Mouse (Mus musculus) liver, postnatal 0 days (tissue): ENCODE data around the gene C1qtnf3. TPM values are rescaled to one million over a fixed set of nuclear protein-coding genes. Genes with fewer than 3 reads are reported as not detected.
A peak's percentile ranks its signal among the peaks of the same experiment; 100 is the strongest.

ENCODE experiments used
- ATAC-seq: fragments of 200-750 bp; cut with Nextera tagmentation; 2 replicates; pipeline ENCODE4 v1.8.0; 2017; ENCODE audit warnings: mild to moderate bottlenecking, moderate library complexity
- DNase-seq: peaks from one replicate; pipeline ENCODE4 v3.0.0-alpha.2; 2016
- H3K27ac ChIP-seq: fragments of 300-500 bp; sonication (generic); 2 replicates; pipeline ENCODE4 v1.5.1; 2014; ENCODE audit warnings: antibody characterized with exemption, moderate library complexity, mild to moderate bottlenecking, low read depth
- H3K27me3 ChIP-seq: fragments of 300-500 bp; sonication (generic); 2 replicates; pipeline ENCODE4 v1.6.1; 2014; ENCODE audit warnings: low read length, control low read depth, mixed read lengths; ENCODE audit not compliant: insufficient read depth
- H3K36me3 ChIP-seq: fragments of 300-500 bp; sonication (generic); replicated peaks from 2 replicates; pipeline ENCODE4 v1.6.1; 2014; ENCODE audit warnings: mild to moderate bottlenecking, control low read depth, low read length, moderate library complexity, mixed read lengths; ENCODE audit not compliant: insufficient read depth
- H3K4me1 ChIP-seq: fragments of 300-500 bp; sonication (generic); 2 replicates; pipeline ENCODE4 v1.6.1; 2014; ENCODE audit warnings: antibody characterized with exemption, mild to moderate bottlenecking, control low read depth; ENCODE audit not compliant: insufficient read depth
- H3K4me2 ChIP-seq: fragments of 300-500 bp; sonication (generic); 2 replicates; pipeline ENCODE4 v1.6.1; 2014; ENCODE audit warnings: low read depth, mild to moderate bottlenecking, low read length, moderate library complexity, mixed read lengths
- H3K4me3 ChIP-seq: fragments of 300-500 bp; sonication (generic); 2 replicates; pipeline ENCODE4 v1.5.1; 2014; ENCODE audit warnings: low read depth, low read length
- H3K9ac ChIP-seq: fragments of 300-500 bp; sonication (generic); replicated peaks from 2 replicates; pipeline ENCODE4 v1.6.1; 2014; ENCODE audit warnings: mild to moderate bottlenecking, moderate library complexity
- H3K9me3 ChIP-seq: fragments of 300-500 bp; sonication (generic); 2 replicates; pipeline ENCODE4 v1.6.1; 2016; ENCODE audit warnings: mild to moderate bottlenecking, control low read depth, low read length, mixed read lengths
- CTCF ChIP-seq: sonication (generic); IDR thresholded peaks from 2 replicates; pipeline ENCODE4 v1.5.1; 2016; ENCODE audit warnings: antibody characterized with exemption, low read depth
- EP300 ChIP-seq: IDR thresholded peaks from 2 replicates; pipeline ENCODE4 v1.6.1; 2016; ENCODE audit warnings: antibody characterized with exemption, low read depth, mild to moderate bottlenecking
- WGBS: fragments of 180-500 bp; shearing (Covaris S2); extraction: QIAGEN DNeasy Blood & Tissue Kit; methylation state at CpG from one replicate; pipeline ENCODE4 v1.1.7; 2014; ENCODE audit not compliant: insufficient replicate concordance; 5-methylcytosine and 5-hydroxymethylcytosine counted together
- polyA plus RNA-seq: library from polyadenylated mRNA; unstranded; fragments of >200 nt; fragmentation: Nextera tagmentation; extraction: Ambion mirVana; gene quantifications from 2 replicates; pipeline ENCODE4 v1.2.1, GENCODE M21; 2015

The C1qtnf3 gene
- polyA plus RNA-seq, 1 experiment from 2014 or later, result 0.14 TPM

- DNase-seq (no peak), ATAC-seq (no peak)
- Histone ChIP-seq H3K4me3 (no peak overlapping the region), H3K27ac (no peak overlapping the region), H3K9me3 (no peaks in the 10 kb centered on the region), H3K27me3 (no peaks in the 10 kb centered on the region), H3K36me3 (peaks cover 11% of the 10 kb centered on the region), H3K9ac (no peak overlapping the region), H3K4me2 (no peak overlapping the region), H3K4me1 (no peaks in the 10 kb centered on the region; the same call in none of the 2 replicates)
- TF ChIP-seq EP300, result no peak
- no peak for TF ChIP-seq CTCF
- WGBS, result 57% methylated on average over 2 of the region's 2 CpGs
Measured at GRCm38 (mm10) chr15:10990411-10990810, 38.3 kb downstream of the C1qtnf3 start.

GRCm38 (mm10) chr15:10991566-10991965 lies 39.4 kb downstream of the C1qtnf3 start:
- Histone ChIP-seq H3K4me3 (no peak overlapping the region), H3K27me3 (no peaks in the 10 kb centered on the region), H3K9ac (no peak overlapping the region), H3K9me3 (no peaks in the 10 kb centered on the region), H3K4me2 (no peak overlapping the region), H3K36me3 (peaks cover 17% of the 10 kb centered on the region), H3K27ac (no peak overlapping the region), H3K4me1 (no peaks in the 10 kb centered on the region; the same call in none of the 2 replicates)
- no peak for ATAC-seq
- TF ChIP-seq EP300, result no peak
- TF ChIP-seq CTCF, result peak; percentile 29; the same call in 1 of the 2 replicates
- no peak for DNase-seq
- 76% methylated on average over 1 of the region's 1 CpGs for WGBS

GRCm38 (mm10) chr15:10999832-11000231 lies 47.7 kb downstream of the C1qtnf3 start:
- no peak overlapping the region for H3K4me3 ChIP-seq
- ATAC-seq (no peak), DNase-seq (no peak)
- no peak overlapping the region for H3K4me2 ChIP-seq
- no peaks in the 10 kb centered on the region for H3K4me1 ChIP-seq
- H3K9me3 ChIP-seq, result no peaks in the 10 kb centered on the region
- TF ChIP-seq CTCF (no peak), EP300 (no peak)
- no peak overlapping the region for H3K9ac ChIP-seq
- peaks cover 10% of the 10 kb centered on the region for H3K36me3 ChIP-seq
- no peak overlapping the region for H3K27ac ChIP-seq
- 49% methylated on average over 5 of the region's 5 CpGs for WGBS
- no peaks in the 10 kb centered on the region for H3K27me3 ChIP-seq

- no peak for ATAC-seq
- 64% methylated on average over 7 of the region's 7 CpGs for WGBS
Measured at GRCm38 (mm10) chr15:11000421-11000820, 48.3 kb downstream of the C1qtnf3 start, which contains the start of gene Slc45a2. Gene Slc45a2 (plus strand): TSS chr15:11000721.

GRCm38 (mm10) chr15:11003791-11004190 lies 51.7 kb downstream of the C1qtnf3 start:
- ATAC-seq, result no peak
- H3K27ac ChIP-seq, result no peak overlapping the region
- no peak overlapping the region for H3K4me3 ChIP-seq
- TF ChIP-seq CTCF (no peak), EP300 (no peak)
- WGBS, result 78% methylated on average over 4 of the region's 4 CpGs
- no peak overlapping the region for H3K4me2 ChIP-seq
- no peaks in the 10 kb centered on the region for H3K4me1 ChIP-seq
- no peaks in the 10 kb centered on the region for H3K9me3 ChIP-seq
- H3K9ac ChIP-seq, result no peak overlapping the region
- H3K27me3 ChIP-seq, result no peaks in the 10 kb centered on the region
- no peak for DNase-seq
- H3K36me3 ChIP-seq, result no peaks in the 10 kb centered on the region

More at GRCm38 (mm10) chr15:11000421-11000820, 48.3 kb downstream of the C1qtnf3 start, which contains the start of gene Slc45a2:
- H3K4me1 ChIP-seq, result no peaks in the 10 kb centered on the region
- peaks cover 6% of the 10 kb centered on the region; the same call in 1 of the 2 replicates for H3K36me3 ChIP-seq
- TF ChIP-seq EP300 (no peak), CTCF (no peak)
- DNase-seq, result no peak
- H3K27ac ChIP-seq, result no peak within 1 kb of the TSS
- H3K9me3 ChIP-seq, result no peaks in the 10 kb centered on the region
- H3K9ac ChIP-seq, result no peak within 1 kb of the TSS
- no peak within 1 kb of the TSS for H3K4me3 ChIP-seq
- H3K4me2 ChIP-seq, result no peak within 1 kb of the TSS
- H3K27me3 ChIP-seq, result no peaks in the 10 kb centered on the region

- H3K27me3 ChIP-seq, result no peaks in the 10 kb centered on the region
- H3K4me3 ChIP-seq, result no peak overlapping the region
- WGBS, result 60% methylated on average over 6 of the region's 6 CpGs
- TF ChIP-seq EP300, result no peak
- TF ChIP-seq CTCF, result no peak
- H3K9me3 ChIP-seq, result no peaks in the 10 kb centered on the region
- ATAC-seq (no peak), DNase-seq (no peak)
- H3K9ac ChIP-seq, result no peak overlapping the region
- H3K27ac ChIP-seq, result no peak overlapping the region
- no peaks in the 10 kb centered on the region for H3K36me3 ChIP-seq
- H3K4me2 ChIP-seq, result no peak overlapping the region
- H3K4me1 ChIP-seq, result no peaks in the 10 kb centered on the region
Measured at GRCm38 (mm10) chr15:11004646-11005045, 52.5 kb downstream of the C1qtnf3 start.

- TF ChIP-seq CTCF, result peak; percentile 72
- no peak for TF ChIP-seq EP300
- Histone ChIP-seq H3K36me3 (no peaks in the 10 kb centered on the region), H3K27ac (no peak overlapping the region), H3K4me1 (no peaks in the 10 kb centered on the region), H3K4me2 (no peak overlapping the region), H3K4me3 (no peak overlapping the region), H3K9ac (no peak overlapping the region), H3K9me3 (no peaks in the 10 kb centered on the region), H3K27me3 (no peaks in the 10 kb centered on the region)
- WGBS, result 23% methylated on average over 5 of the region's 5 CpGs
- DNase-seq, result no peak
- ATAC-seq, result no peak
Measured at GRCm38 (mm10) chr15:11008756-11009155, 56.6 kb downstream of the C1qtnf3 start.
